Mouse (Mus musculus): ENCODE data around the gene Kntc1. TPM values are rescaled to one million over a fixed set of nuclear protein-coding genes. Genes with fewer than 3 reads are reported as not detected.
A peak's percentile ranks its signal among the peaks of the same experiment; 100 is the strongest.
"Not testable (repeated sequence)": the region's sequence is repeated elsewhere in the genome, so short reads cannot be mapped to it uniquely, and the experiment has no call there.

Kntc1 gene
- polyA plus RNA-seq, 1 experiment from 2014 or later: 3.1 TPM

DNA sequence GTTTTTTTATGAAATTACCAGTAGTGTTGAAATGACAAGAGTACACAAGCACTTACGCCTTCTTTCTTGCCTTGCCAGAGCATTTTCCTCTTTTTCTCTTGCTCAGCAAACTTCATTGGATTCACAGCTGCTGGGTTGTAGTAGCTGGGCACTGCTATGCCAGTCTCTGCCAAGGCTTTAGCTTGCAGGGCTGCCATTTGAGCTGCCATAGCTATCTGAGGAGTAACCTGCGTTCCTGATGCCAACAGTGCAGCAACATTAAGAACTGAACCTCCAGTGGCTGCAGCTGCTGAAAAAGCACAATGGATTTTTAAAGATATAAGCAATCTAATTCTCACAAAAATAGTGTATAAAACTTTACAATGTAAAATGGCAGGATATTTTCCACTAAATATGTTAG is 18.5 kb upstream of the Kntc1 start:
- Histone ChIP-seq H3K4me3 (ENCODE audit: low read depth, low read length) (no peak overlapping the region), H3K36me3 (ENCODE audit: control insufficient read depth, insufficient read depth, low read length) (peaks cover 43% of the 10 kb centered on the region), H3K4me1 (ENCODE audit: control insufficient read depth, insufficient read depth, low read length) (no peaks in the 10 kb centered on the region), H3K27ac (ENCODE audit: low read length) (no peak overlapping the region), H3K4me2 (ENCODE audit: low read length) (no peak overlapping the region), H3K27me3 (ENCODE audit: control insufficient read depth, insufficient read depth, low read depth, low read length) (no peaks in the 10 kb centered on the region), H3K9ac (ENCODE audit: low read depth, low read length) (no peak overlapping the region), H3K9me3 (replicated peaks; ENCODE audit: control insufficient read depth, low read length, poor library complexity, severe bottlenecking) (no peaks in the 10 kb centered on the region)
- 99% methylated on average over 2 of the region's 2 CpGs for WGBS
- ATAC-seq: no peak

DNA sequence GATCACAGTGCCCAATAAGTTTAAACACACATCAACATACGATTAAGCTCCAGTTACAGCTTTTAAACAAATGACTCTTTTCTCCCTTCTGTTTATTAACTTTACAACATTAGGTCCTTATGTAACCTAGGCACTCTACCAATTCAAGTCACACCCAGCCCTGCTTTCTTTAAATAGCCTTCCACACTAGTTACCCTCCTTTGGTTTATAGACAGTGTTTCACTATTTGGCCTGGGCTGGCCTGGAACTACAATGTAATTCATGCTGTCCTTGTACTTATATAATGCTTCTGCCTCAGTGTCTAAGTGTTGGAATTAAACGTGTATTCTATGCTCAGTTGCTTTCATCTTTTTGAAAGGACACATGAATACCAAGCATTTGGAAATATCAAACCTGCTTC is 5.2 kb upstream of the Kntc1 start:
- WGBS: 91% methylated on average over 2 of the region's 2 CpGs
- H3K4me2 ChIP-seq (ENCODE audit: low read length): no peak overlapping the region
- ATAC-seq: no peak
- peaks cover 28% of the 10 kb centered on the region for H3K36me3 ChIP-seq (ENCODE audit: control insufficient read depth, insufficient read depth, low read length)
- H3K27me3 ChIP-seq (ENCODE audit: control insufficient read depth, insufficient read depth, low read depth, low read length): no peaks in the 10 kb centered on the region
- H3K4me3 ChIP-seq (ENCODE audit: low read depth, low read length): no peak overlapping the region
- H3K9ac ChIP-seq (ENCODE audit: low read depth, low read length): no peak overlapping the region
- no peak overlapping the region for H3K27ac ChIP-seq (ENCODE audit: low read length)
- peaks cover 25% of the 10 kb centered on the region for H3K4me1 ChIP-seq (ENCODE audit: control insufficient read depth, insufficient read depth, low read length)
- no peaks in the 10 kb centered on the region for H3K9me3 ChIP-seq (replicated peaks; ENCODE audit: control insufficient read depth, low read length, poor library complexity, severe bottlenecking)

DNA sequence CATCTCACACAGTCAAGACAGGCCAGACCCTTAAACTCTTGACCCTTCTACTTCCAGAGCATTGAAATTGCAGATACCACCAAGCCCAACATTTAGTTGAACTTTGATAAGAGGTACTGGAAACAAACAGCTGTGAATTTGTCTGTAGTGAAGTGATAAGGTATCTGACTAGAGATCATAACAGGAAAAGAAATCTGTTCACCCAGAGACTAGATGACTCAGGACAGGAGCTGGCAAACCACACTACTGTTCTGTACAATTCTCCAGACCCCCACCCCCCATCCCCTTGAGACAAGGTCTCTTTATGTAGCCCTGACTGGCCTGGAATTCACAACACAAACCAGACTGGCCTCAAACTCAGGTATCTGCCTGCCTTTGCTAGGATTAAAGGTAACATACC is 3.3 kb upstream of the Kntc1 start:
- no peak for ATAC-seq
- H3K27ac ChIP-seq (ENCODE audit: low read length): no peak overlapping the region
- 0 out of 2 replicates have a peak overlapping the region, but pooled peaks have one; percentile 10 for H3K9ac ChIP-seq (ENCODE audit: low read depth, low read length)
- peaks cover 28% of the 10 kb centered on the region for H3K4me1 ChIP-seq (ENCODE audit: control insufficient read depth, insufficient read depth, low read length)
- H3K4me2 ChIP-seq (ENCODE audit: low read length): peak overlapping the region; percentile 42
- H3K36me3 ChIP-seq (ENCODE audit: control insufficient read depth, insufficient read depth, low read length): peaks cover 16% of the 10 kb centered on the region
- H3K9me3 ChIP-seq (replicated peaks; ENCODE audit: control insufficient read depth, low read length, poor library complexity, severe bottlenecking): no peaks in the 10 kb centered on the region
- no peaks in the 10 kb centered on the region for H3K27me3 ChIP-seq (ENCODE audit: control insufficient read depth, insufficient read depth, low read depth, low read length)
- H3K4me3 ChIP-seq (ENCODE audit: low read depth, low read length): peak overlapping the region; percentile 12; the same call in 1 of the 2 replicates

DNA sequence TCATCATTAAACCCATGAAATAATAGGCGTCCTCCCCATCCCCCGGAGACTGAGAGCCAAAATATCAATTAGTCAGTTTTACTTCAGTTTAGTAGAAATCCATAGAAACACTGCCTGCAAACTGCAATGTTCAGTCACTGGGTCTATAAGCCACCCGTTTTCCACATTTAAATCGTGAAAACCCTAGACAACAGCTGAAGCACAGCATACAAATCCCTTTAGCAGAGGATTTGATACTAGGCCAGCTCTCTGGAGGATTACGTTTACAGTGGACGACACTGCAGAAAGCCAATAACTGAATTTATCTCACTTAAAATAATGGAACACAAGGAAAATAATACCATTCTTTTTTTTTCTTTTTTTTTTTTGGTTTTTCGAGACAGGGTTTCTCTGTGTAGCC is 1.9 kb upstream of the Kntc1 start:
- Histone ChIP-seq H3K4me3 (ENCODE audit: low read depth, low read length) (peak overlapping the region; percentile 76), H3K9ac (ENCODE audit: low read depth, low read length) (peak overlapping the region; percentile 4), H3K4me2 (ENCODE audit: low read length) (peak overlapping the region; percentile 68), H3K27ac (ENCODE audit: low read length) (no peak overlapping the region), H3K27me3 (ENCODE audit: control insufficient read depth, insufficient read depth, low read depth, low read length) (no peaks in the 10 kb centered on the region), H3K4me1 (ENCODE audit: control insufficient read depth, insufficient read depth, low read length) (peaks cover 28% of the 10 kb centered on the region), H3K36me3 (ENCODE audit: control insufficient read depth, insufficient read depth, low read length) (peaks cover 15% of the 10 kb centered on the region), H3K9me3 (replicated peaks; ENCODE audit: control insufficient read depth, low read length, poor library complexity, severe bottlenecking) (no peaks in the 10 kb centered on the region)
- ATAC-seq: no peak
- 24% methylated on average over 7 of the region's 7 CpGs for WGBS

DNA sequence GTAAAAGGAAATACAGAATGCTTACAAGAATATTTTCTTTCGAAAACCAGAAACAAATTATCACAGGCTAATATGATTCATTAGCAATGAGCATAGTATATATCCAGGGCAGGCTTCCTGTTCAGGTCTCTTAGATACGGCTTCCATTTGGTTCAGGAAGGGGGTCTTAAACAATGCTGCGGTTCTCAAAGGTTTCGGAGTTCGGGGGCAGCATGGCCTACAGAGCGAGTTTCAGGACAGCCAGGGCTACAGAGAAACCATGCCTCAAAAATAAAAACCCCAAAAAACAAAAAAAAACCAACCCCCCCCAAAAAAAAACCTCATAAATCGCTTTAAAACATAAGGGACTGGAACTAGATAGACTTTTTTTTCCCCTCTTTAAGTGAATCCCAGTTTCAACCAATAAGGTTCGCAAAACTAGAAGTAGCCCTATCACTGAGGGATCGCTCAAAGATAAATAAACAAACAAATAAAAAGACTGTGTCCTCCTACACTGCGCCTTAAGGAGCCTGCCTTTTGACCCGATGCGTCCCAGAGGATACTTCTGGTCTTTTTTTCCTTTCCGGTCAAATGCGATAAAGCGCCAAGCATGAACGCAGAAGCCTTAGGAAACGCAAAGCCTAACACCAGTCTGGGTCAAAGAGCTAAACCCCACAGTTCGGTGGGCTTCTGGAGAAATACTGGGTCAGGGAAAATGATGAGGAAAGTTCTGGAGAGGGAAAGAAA is 1.0 kb upstream of the Kntc1 start:
- peak; percentile 2; the same call in 1 of the 2 replicates for ATAC-seq
- Histone ChIP-seq H3K4me1 (ENCODE audit: control insufficient read depth, insufficient read depth, low read length) (peaks cover 28% of the 10 kb centered on the region), H3K27me3 (ENCODE audit: control insufficient read depth, insufficient read depth, low read depth, low read length) (no peaks in the 10 kb centered on the region), H3K36me3 (ENCODE audit: control insufficient read depth, insufficient read depth, low read length) (peaks cover 9% of the 10 kb centered on the region), H3K9ac (ENCODE audit: low read depth, low read length) (peak overlapping the region; percentile 84), H3K9me3 (replicated peaks; ENCODE audit: control insufficient read depth, low read length, poor library complexity, severe bottlenecking) (no peaks in the 10 kb centered on the region), H3K27ac (ENCODE audit: low read length) (peak overlapping the region; percentile 98), H3K4me2 (ENCODE audit: low read length) (peak overlapping the region; percentile 68), H3K4me3 (ENCODE audit: low read depth, low read length) (peak overlapping the region; percentile 76)
- WGBS: under 1% methylated on average over 18 of the region's 18 CpGs

DNA sequence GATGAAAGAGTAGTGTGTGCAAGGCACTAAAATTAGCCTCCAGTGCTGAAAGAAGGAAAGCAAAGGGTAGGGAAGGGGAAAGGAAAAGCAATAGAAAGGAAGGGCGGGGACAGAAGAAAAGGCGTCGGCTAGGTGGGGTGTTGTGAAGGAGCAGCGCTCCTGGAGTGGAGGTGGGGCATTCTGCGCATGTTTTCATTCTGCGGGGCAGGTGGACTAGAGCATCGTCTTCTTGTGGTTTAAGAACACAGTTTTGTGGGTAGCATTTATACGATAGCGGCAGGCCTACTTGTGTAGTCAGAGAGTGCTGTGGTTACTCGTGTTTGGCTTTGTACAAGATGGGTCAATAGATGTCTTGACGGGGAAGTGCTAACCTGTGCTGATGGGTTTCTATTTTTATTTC is 16.0 kb downstream of the Kntc1 start:
- no peaks in the 10 kb centered on the region for H3K36me3 ChIP-seq (ENCODE audit: control insufficient read depth, insufficient read depth, low read length)
- no peak overlapping the region for H3K9ac ChIP-seq (ENCODE audit: low read depth, low read length)
- 97% methylated on average over 11 of the region's 11 CpGs for WGBS
- H3K4me3 ChIP-seq (ENCODE audit: low read depth, low read length): no peak overlapping the region
- no peaks in the 10 kb centered on the region for H3K27me3 ChIP-seq (ENCODE audit: control insufficient read depth, insufficient read depth, low read depth, low read length)
- H3K4me1 ChIP-seq (ENCODE audit: control insufficient read depth, insufficient read depth, low read length): no peaks in the 10 kb centered on the region
- no peak overlapping the region for H3K4me2 ChIP-seq (ENCODE audit: low read length)
- no peaks in the 10 kb centered on the region for H3K9me3 ChIP-seq (replicated peaks; ENCODE audit: control insufficient read depth, low read length, poor library complexity, severe bottlenecking)
- no peak for ATAC-seq
- H3K27ac ChIP-seq (ENCODE audit: low read length): no peak overlapping the region

DNA sequence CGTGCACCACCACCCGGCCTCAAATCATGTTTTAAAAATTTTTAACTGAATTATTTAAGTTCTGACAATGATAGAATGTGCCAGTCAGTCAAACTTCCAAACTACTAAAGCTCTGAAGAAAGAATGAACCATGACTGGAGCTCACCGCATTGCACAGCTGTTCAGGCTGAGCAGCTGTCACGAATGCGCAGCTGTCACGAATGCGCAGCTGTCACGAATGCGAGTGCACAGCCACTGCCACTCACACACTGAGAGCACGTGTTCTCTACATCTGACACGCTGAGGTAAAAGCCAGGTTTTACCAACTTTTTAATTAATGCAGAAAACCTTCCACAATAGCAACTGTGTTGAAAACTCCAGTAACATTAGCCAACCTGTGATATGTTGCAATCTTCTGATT is 16.9 kb downstream of the Kntc1 start:
- H3K4me3 ChIP-seq (ENCODE audit: low read depth, low read length); H3K4me1 ChIP-seq (ENCODE audit: control insufficient read depth, insufficient read depth, low read length); H3K9me3 ChIP-seq (replicated peaks; ENCODE audit: control insufficient read depth, low read length, poor library complexity, severe bottlenecking); H3K36me3 ChIP-seq (ENCODE audit: control insufficient read depth, insufficient read depth, low read length); H3K27me3 ChIP-seq (ENCODE audit: control insufficient read depth, insufficient read depth, low read depth, low read length); H3K4me2 ChIP-seq (ENCODE audit: low read length); ATAC-seq; H3K27ac ChIP-seq (ENCODE audit: low read length); H3K9ac ChIP-seq (ENCODE audit: low read depth, low read length): not testable (repeated sequence)
- 96% methylated on average over 11 of the region's 11 CpGs for WGBS

DNA sequence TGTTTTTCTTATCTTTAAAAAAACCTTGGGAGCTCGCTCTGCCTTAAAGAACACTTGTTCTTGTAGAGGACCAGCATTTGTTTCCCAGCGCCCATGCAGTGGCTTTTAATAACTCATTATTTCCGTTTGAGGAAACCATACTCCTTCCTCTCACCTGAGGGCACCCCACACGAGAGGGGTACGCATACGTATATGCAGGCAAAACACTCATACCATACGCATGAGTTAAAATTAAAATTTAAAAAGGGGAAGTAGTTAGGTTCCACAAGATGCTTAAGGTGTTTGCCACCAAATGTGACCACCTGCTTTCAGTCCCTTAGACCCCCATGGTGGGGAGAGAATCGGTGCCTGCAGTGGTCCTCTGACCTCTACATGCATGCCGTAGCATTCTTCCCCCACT is 23.9 kb downstream of the Kntc1 start:
- Histone ChIP-seq H3K4me2 (ENCODE audit: low read length) (no peak overlapping the region), H3K4me3 (ENCODE audit: low read depth, low read length) (no peak overlapping the region), H3K4me1 (ENCODE audit: control insufficient read depth, insufficient read depth, low read length) (no peaks in the 10 kb centered on the region), H3K36me3 (ENCODE audit: control insufficient read depth, insufficient read depth, low read length) (no peaks in the 10 kb centered on the region), H3K9ac (ENCODE audit: low read depth, low read length) (no peak overlapping the region), H3K27ac (ENCODE audit: low read length) (no peak overlapping the region), H3K9me3 (replicated peaks; ENCODE audit: control insufficient read depth, low read length, poor library complexity, severe bottlenecking) (no peaks in the 10 kb centered on the region), H3K27me3 (ENCODE audit: control insufficient read depth, insufficient read depth, low read depth, low read length) (no peaks in the 10 kb centered on the region)
- ATAC-seq: no peak
- WGBS: 94% methylated on average over 9 of the region's 9 CpGs

DNA sequence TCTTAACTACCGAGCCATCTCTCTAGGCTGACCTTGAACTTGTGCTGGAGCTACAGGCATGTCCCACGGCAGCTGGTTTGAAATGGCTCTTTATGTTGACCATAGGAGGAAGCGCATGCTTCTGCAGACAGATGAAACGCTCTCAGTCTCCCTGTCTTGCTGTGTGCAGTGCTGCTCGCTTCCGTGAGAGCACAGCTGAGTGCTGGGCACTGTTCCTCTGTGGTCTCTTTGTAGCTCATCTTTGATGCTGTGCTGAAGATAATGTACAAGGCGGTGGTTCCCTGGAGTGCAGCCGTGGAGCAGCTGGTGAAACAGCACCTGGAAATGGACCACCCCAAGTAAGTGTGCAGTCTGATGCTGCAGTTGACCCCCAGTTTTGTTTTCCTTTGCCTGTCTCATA is 31.2 kb downstream of the Kntc1 start:
- WGBS: 89% methylated on average over 8 of the region's 8 CpGs
- no peak overlapping the region for H3K9ac ChIP-seq (ENCODE audit: low read depth, low read length)
- no peaks in the 10 kb centered on the region for H3K27me3 ChIP-seq (ENCODE audit: control insufficient read depth, insufficient read depth, low read depth, low read length)
- no peak overlapping the region for H3K4me3 ChIP-seq (ENCODE audit: low read depth, low read length)
- ATAC-seq: no peak
- H3K4me1 ChIP-seq (ENCODE audit: control insufficient read depth, insufficient read depth, low read length): no peaks in the 10 kb centered on the region
- H3K9me3 ChIP-seq (replicated peaks; ENCODE audit: control insufficient read depth, low read length, poor library complexity, severe bottlenecking): no peaks in the 10 kb centered on the region
- no peak overlapping the region for H3K27ac ChIP-seq (ENCODE audit: low read length)
- H3K36me3 ChIP-seq (ENCODE audit: control insufficient read depth, insufficient read depth, low read length): no peaks in the 10 kb centered on the region
- H3K4me2 ChIP-seq (ENCODE audit: low read length): no peak overlapping the region

Measured in midbrain, embryonic 16.5 days (tissue).